Mouse (Mus musculus): ENCODE results near the gene Bloc1s1. TPM values are rescaled to one million over a fixed set of nuclear protein-coding genes. Genes with fewer than 3 reads are reported as not detected.
A peak's percentile ranks its signal among the peaks of the same experiment; 100 is the strongest.

The Bloc1s1 gene
- polyA plus RNA-seq, 1 experiment = 92.7 TPM

- H3K4me1 ChIP-seq (ENCODE audit: control insufficient read depth, insufficient read depth, low read length) = no peaks in the 10 kb centered on the region; the same call in 1 of the 2 replicates
- 83% methylated on average over 6 of the region's 6 CpGs for WGBS
- H3K4me3 ChIP-seq (replicated peaks; ENCODE audit: control insufficient read depth, low read depth, low read length) = no peak overlapping the region
- no peak overlapping the region for H3K27ac ChIP-seq (ENCODE audit: control insufficient read depth, insufficient read depth, low read depth, low read length, poor library complexity)
- TF ChIP-seq CTCF (IDR thresholded peaks at IDR 0.05; ENCODE audit: control insufficient read depth, insufficient read depth, low read length) (no peak), POLR2A (IDR thresholded peaks at IDR 0.05; ENCODE audit: borderline replicate concordance, control insufficient read depth, low read depth, low read length) (no peak)
Measured at GRCm38 (mm10) chr10:128917400-128917799, 6.4 kb downstream of the Bloc1s1 start.

- TF ChIP-seq POLR2A (IDR thresholded peaks at IDR 0.05; ENCODE audit: borderline replicate concordance, control insufficient read depth, low read depth, low read length) = no peak
- no peak for TF ChIP-seq CTCF (IDR thresholded peaks at IDR 0.05; ENCODE audit: control insufficient read depth, insufficient read depth, low read length)
- Histone ChIP-seq H3K27ac (ENCODE audit: control insufficient read depth, insufficient read depth, low read depth, low read length, poor library complexity) (no peak overlapping the region), H3K4me1 (ENCODE audit: control insufficient read depth, insufficient read depth, low read length) (no peaks in the 10 kb centered on the region), H3K4me3 (replicated peaks; ENCODE audit: control insufficient read depth, low read depth, low read length) (no peak overlapping the region)
- WGBS = 87% methylated on average over 3 of the region's 3 CpGs
Measured at GRCm38 (mm10) chr10:128916665-128917064, 7.2 kb downstream of the Bloc1s1 start.

- Histone ChIP-seq H3K4me1 (ENCODE audit: control insufficient read depth, insufficient read depth, low read length) (peaks cover 3% of the 10 kb centered on the region; the same call in 1 of the 2 replicates), H3K27ac (ENCODE audit: control insufficient read depth, insufficient read depth, low read depth, low read length, poor library complexity) (no peak overlapping the region), H3K4me3 (replicated peaks; ENCODE audit: control insufficient read depth, low read depth, low read length) (no peak overlapping the region)
- 76% methylated on average over 2 of the region's 2 CpGs for WGBS
- TF ChIP-seq POLR2A (IDR thresholded peaks at IDR 0.05; ENCODE audit: borderline replicate concordance, control insufficient read depth, low read depth, low read length) = no peak
- no peak for TF ChIP-seq CTCF (IDR thresholded peaks at IDR 0.05; ENCODE audit: control insufficient read depth, insufficient read depth, low read length)
Measured at GRCm38 (mm10) chr10:128915550-128915949, 8.3 kb downstream of the Bloc1s1 start.

GRCm38 (mm10) chr10:128913696-128914095 lies 10.1 kb downstream of the Bloc1s1 start:
- H3K4me1 ChIP-seq (ENCODE audit: control insufficient read depth, insufficient read depth, low read length) = peaks cover 3% of the 10 kb centered on the region; the same call in 1 of the 2 replicates
- WGBS = 89% methylated on average over 12 of the region's 12 CpGs
- no peak overlapping the region for H3K4me3 ChIP-seq (replicated peaks; ENCODE audit: control insufficient read depth, low read depth, low read length)
- TF ChIP-seq POLR2A (IDR thresholded peaks at IDR 0.05; ENCODE audit: borderline replicate concordance, control insufficient read depth, low read depth, low read length) = no peak
- TF ChIP-seq CTCF (IDR thresholded peaks at IDR 0.05; ENCODE audit: control insufficient read depth, insufficient read depth, low read length) = no peak
- H3K27ac ChIP-seq (ENCODE audit: control insufficient read depth, insufficient read depth, low read depth, low read length, poor library complexity) = no peak overlapping the region

GRCm38 (mm10) chr10:128913219-128913618 lies 10.6 kb downstream of the Bloc1s1 start:
- Histone ChIP-seq H3K27ac (ENCODE audit: control insufficient read depth, insufficient read depth, low read depth, low read length, poor library complexity) (no peak overlapping the region), H3K4me3 (replicated peaks; ENCODE audit: control insufficient read depth, low read depth, low read length) (no peak overlapping the region), H3K4me1 (ENCODE audit: control insufficient read depth, insufficient read depth, low read length) (peaks cover 3% of the 10 kb centered on the region; the same call in 1 of the 2 replicates)
- TF ChIP-seq CTCF (IDR thresholded peaks at IDR 0.05; ENCODE audit: control insufficient read depth, insufficient read depth, low read length) = peak; percentile 93
- no peak for TF ChIP-seq POLR2A (IDR thresholded peaks at IDR 0.05; ENCODE audit: borderline replicate concordance, control insufficient read depth, low read depth, low read length)
- WGBS = 19% methylated on average over 5 of the region's 5 CpGs

GRCm38 (mm10) chr10:128912791-128913190 lies 11.0 kb downstream of the Bloc1s1 start:
- TF ChIP-seq POLR2A (IDR thresholded peaks at IDR 0.05; ENCODE audit: borderline replicate concordance, control insufficient read depth, low read depth, low read length) (no peak), CTCF (IDR thresholded peaks at IDR 0.05; ENCODE audit: control insufficient read depth, insufficient read depth, low read length) (no peak)
- WGBS = 76% methylated on average over 4 of the region's 4 CpGs
- Histone ChIP-seq H3K4me3 (replicated peaks; ENCODE audit: control insufficient read depth, low read depth, low read length) (no peak overlapping the region), H3K4me1 (ENCODE audit: control insufficient read depth, insufficient read depth, low read length) (peaks cover 3% of the 10 kb centered on the region; the same call in 1 of the 2 replicates), H3K27ac (ENCODE audit: control insufficient read depth, insufficient read depth, low read depth, low read length, poor library complexity) (no peak overlapping the region)

- peaks cover 3% of the 10 kb centered on the region; the same call in 1 of the 2 replicates for H3K4me1 ChIP-seq (ENCODE audit: control insufficient read depth, insufficient read depth, low read length)
- TF ChIP-seq POLR2A (IDR thresholded peaks at IDR 0.05; ENCODE audit: borderline replicate concordance, control insufficient read depth, low read depth, low read length) = no peak
- no peak for TF ChIP-seq CTCF (IDR thresholded peaks at IDR 0.05; ENCODE audit: control insufficient read depth, insufficient read depth, low read length)
- H3K4me3 ChIP-seq (replicated peaks; ENCODE audit: control insufficient read depth, low read depth, low read length) = no peak overlapping the region
- 88% methylated on average over 4 of the region's 4 CpGs for WGBS
- no peak overlapping the region for H3K27ac ChIP-seq (ENCODE audit: control insufficient read depth, insufficient read depth, low read depth, low read length, poor library complexity)
Measured at GRCm38 (mm10) chr10:128912268-128912667, 11.6 kb downstream of the Bloc1s1 start.

GRCm38 (mm10) chr10:128911430-128911829 lies 12.4 kb downstream of the Bloc1s1 start:
- Histone ChIP-seq H3K4me3 (replicated peaks; ENCODE audit: control insufficient read depth, low read depth, low read length) (peak overlapping the region; percentile 61), H3K27ac (ENCODE audit: control insufficient read depth, insufficient read depth, low read depth, low read length, poor library complexity) (peak overlapping the region; percentile 95), H3K4me1 (ENCODE audit: control insufficient read depth, insufficient read depth, low read length) (peaks cover 3% of the 10 kb centered on the region; the same call in 1 of the 2 replicates)
- no peak for TF ChIP-seq POLR2A (IDR thresholded peaks at IDR 0.05; ENCODE audit: borderline replicate concordance, control insufficient read depth, low read depth, low read length)
- TF ChIP-seq CTCF (IDR thresholded peaks at IDR 0.05; ENCODE audit: control insufficient read depth, insufficient read depth, low read length) = no peak
- 34% methylated on average over 6 of the region's 6 CpGs for WGBS

Measured in bone marrow, adult 2 months (tissue).